Mouse (Mus musculus): ENCODE measurements around the gene Ppp4r1. TPM values are rescaled to one million over a fixed set of nuclear protein-coding genes. Genes with fewer than 3 reads are reported as not detected.
A peak's percentile ranks its signal among the peaks of the same experiment; 100 is the strongest.

Gene Ppp4r1
- polyA plus RNA-seq, 1 experiment from 2014 or later, result 50.3 TPM

DNA sequence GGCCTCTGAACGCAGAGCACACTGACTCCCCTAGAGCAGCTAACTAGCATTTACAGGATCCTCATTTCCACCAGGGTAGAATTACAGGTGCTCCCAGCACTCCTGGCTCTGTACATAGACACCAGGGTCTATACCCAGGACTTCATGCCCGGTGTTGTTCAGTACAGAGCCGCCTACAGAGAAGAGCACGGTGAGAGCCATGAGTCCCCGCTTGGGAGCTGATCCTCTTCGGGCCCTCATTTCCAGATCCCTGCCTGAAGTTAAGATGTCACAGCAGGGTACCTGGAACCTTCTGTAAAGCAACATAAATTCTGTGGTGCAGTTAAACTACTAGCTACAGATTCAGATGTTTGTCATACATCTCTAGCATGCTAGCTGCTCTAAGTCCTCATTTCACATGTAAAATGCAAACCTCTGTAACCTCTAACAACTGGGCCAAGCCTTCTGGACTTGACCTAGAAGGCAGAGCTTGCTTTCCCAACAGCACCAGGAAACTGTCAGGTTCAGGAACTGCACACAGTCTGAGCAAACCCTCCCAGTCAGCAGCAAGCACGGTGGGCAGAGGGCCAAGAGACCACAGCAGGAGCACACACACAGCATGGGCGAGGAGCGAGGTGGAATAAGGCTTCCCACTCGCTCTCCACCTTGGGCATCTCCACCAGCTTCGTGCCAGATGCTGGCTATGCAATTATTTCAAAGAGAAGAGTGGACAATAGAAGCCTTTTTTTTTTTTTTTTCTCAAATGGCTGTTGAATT is 65.5 kb downstream of the Ppp4r1 start:
- H3K4me1 ChIP-seq, result no peaks in the 10 kb centered on the region
- peak overlapping the region; percentile 28; the same call in 1 of the 2 replicates for H3K27ac ChIP-seq
- no peak overlapping the region for H3K4me2 ChIP-seq (replicated peaks)
- H3K9ac ChIP-seq, result no peak overlapping the region
- ATAC-seq (ENCODE audit: low FRiP score, low read depth), result no peak
- H3K4me3 ChIP-seq, result no peak overlapping the region
- H3K27me3 ChIP-seq, result no peaks in the 10 kb centered on the region
- no peaks in the 10 kb centered on the region for H3K9me3 ChIP-seq
- H3K36me3 ChIP-seq, result peaks cover 83% of the 10 kb centered on the region
- 72% methylated on average over 11 of the region's 11 CpGs for WGBS

DNA sequence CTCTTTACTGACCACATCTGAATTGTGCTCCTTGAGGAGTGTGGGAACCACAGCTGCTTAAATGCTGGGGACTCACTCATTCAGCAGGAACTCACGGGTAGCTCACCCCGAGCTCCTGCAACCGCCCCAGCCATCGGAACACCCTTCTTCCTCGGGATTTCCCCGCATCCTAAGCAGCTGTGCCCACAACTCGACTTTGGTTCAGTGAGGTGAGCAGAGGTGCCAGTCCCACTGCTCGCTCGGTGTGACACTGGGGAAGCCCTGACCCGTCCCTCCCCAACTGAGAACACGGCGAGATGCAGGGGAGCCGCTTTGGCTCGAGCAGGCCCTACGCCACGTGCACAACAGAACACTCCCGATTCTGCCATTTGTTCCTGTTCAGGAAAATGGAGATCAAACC is 68.1 kb downstream of the Ppp4r1 start:
- H3K27me3 ChIP-seq, result no peaks in the 10 kb centered on the region
- H3K27ac ChIP-seq, result no peak overlapping the region
- H3K9me3 ChIP-seq, result 0 out of 2 replicates have a peak, but pooled peaks cover 1% of the 10 kb centered on the region
- peaks cover 83% of the 10 kb centered on the region for H3K36me3 ChIP-seq
- no peak overlapping the region for H3K9ac ChIP-seq
- H3K4me1 ChIP-seq, result no peaks in the 10 kb centered on the region
- H3K4me2 ChIP-seq (replicated peaks), result no peak overlapping the region
- 93% methylated on average over 17 of the region's 17 CpGs for WGBS
- H3K4me3 ChIP-seq, result no peak overlapping the region
- no peak for ATAC-seq (ENCODE audit: low FRiP score, low read depth)

DNA sequence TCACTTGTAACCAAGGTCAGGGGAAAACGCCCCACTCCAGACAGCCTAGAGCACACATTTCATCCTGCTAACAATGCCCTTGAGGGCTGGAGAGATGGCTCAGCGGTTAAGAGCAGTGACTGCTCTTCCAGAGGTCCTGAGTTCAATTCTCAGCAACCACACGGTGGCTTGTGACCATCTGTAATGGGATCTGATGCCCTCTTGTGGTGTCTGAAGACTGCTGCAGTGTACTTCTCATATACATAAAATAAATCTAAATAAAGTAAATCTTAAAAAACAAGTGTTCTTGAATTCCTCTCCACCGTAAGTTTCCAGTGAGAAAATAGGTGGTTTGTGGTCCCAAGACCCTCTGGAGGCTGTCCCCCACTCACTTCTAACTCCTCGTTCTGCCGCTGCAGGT is 69.4 kb downstream of the Ppp4r1 start:
- WGBS, result 89% methylated on average over 6 of the region's 6 CpGs
- Histone ChIP-seq H3K36me3 (peaks cover 85% of the 10 kb centered on the region), H3K4me2 (replicated peaks) (no peak overlapping the region), H3K4me3 (no peak overlapping the region), H3K4me1 (no peaks in the 10 kb centered on the region), H3K27me3 (no peaks in the 10 kb centered on the region), H3K27ac (no peak overlapping the region), H3K9ac (no peak overlapping the region), H3K9me3 (0 out of 2 replicates have a peak, but pooled peaks cover 4% of the 10 kb centered on the region)
- no peak for ATAC-seq (ENCODE audit: low FRiP score, low read depth)

DNA sequence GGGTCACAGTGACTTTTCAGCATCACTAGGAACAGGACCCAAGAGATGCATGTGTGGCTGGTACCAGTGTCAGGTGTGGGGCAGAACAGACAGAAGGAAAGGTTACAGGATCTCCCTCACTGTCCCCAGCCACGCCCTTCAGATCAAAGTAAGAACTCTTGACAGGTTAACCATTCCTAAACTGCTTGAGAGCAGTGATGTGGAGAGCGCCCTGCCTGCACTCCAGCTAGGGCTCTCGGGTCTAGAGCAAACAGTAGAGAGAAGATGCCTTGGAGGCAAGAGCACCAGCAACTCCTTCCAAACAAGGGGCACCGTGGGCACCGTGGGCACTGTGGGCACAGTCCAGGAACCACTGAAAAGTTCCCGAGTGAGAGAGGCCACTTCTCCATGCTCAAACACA is 71.0 kb downstream of the Ppp4r1 start:
- peaks cover 93% of the 10 kb centered on the region for H3K36me3 ChIP-seq

DNA sequence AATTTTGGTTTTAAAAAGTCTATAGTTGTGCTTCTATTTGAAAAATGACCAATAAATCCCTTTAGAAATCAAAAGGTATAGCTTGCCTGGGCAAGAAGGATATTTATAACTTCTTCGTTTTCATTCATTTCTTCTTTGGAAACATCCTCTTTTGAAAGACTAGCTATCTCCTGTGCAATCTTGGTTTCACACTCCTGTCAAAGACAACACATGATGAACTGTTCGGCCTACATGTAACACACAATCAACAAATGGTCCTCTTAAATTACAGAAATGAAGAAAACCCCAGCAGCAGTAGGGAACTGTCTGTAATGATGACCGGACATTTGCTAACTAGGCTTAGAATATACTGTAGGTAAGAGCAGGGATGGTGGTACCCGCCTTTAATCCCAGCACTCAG is 71.6 kb downstream of the Ppp4r1 start:
- Histone ChIP-seq H3K27me3 (no peaks in the 10 kb centered on the region), H3K9ac (no peak overlapping the region), H3K36me3 (peaks cover 96% of the 10 kb centered on the region), H3K27ac (no peak overlapping the region), H3K4me1 (no peaks in the 10 kb centered on the region), H3K9me3 (0 out of 2 replicates have a peak, but pooled peaks cover 4% of the 10 kb centered on the region), H3K4me3 (no peak overlapping the region), H3K4me2 (replicated peaks) (no peak overlapping the region)
- ATAC-seq (ENCODE audit: low FRiP score, low read depth), result no peak
- WGBS, result 96% methylated on average over 4 of the region's 4 CpGs

More for the DNA sequence above, 71.0 kb downstream of the Ppp4r1 start:
- Histone ChIP-seq H3K4me1 (no peaks in the 10 kb centered on the region), H3K4me2 (replicated peaks) (no peak overlapping the region), H3K9ac (no peak overlapping the region), H3K27me3 (no peaks in the 10 kb centered on the region), H3K9me3 (0 out of 2 replicates have a peak, but pooled peaks cover 4% of the 10 kb centered on the region), H3K4me3 (no peak overlapping the region), H3K27ac (no peak overlapping the region; the same call in 1 of the 2 replicates)
- 92% methylated on average over 6 of the region's 6 CpGs for WGBS
- no peak for ATAC-seq (ENCODE audit: low FRiP score, low read depth)

DNA sequence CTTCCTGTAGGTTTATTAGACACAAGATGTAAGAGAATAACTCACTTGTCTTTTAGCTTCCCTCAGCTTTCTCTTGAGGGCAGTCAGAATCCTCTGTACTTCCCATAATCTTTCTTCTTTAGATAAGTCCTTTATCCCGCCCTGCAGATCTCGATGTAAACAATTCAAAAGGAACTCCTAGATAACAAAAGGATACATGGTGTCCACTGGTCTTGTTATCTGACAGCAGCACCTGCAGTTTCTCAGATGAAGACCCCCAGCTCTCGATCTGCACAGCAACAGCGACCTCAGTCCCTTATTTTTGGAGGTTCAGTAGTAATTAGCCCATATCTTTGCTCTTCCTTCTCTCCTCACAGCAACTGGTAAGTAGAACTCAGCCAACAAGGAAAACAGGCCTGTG is 75.2 kb downstream of the Ppp4r1 start:
- Histone ChIP-seq H3K9ac (no peak overlapping the region), H3K27me3 (no peaks in the 10 kb centered on the region), H3K9me3 (0 out of 2 replicates have a peak, but pooled peaks cover 4% of the 10 kb centered on the region), H3K4me3 (no peak overlapping the region), H3K36me3 (peaks cover 76% of the 10 kb centered on the region), H3K27ac (no peak overlapping the region), H3K4me1 (no peaks in the 10 kb centered on the region), H3K4me2 (replicated peaks) (no peak overlapping the region)
- ATAC-seq (ENCODE audit: low FRiP score, low read depth), result no peak
- whole genome bisulfite sequencing, result 85% methylated on average over 4 of the region's 4 CpGs

DNA sequence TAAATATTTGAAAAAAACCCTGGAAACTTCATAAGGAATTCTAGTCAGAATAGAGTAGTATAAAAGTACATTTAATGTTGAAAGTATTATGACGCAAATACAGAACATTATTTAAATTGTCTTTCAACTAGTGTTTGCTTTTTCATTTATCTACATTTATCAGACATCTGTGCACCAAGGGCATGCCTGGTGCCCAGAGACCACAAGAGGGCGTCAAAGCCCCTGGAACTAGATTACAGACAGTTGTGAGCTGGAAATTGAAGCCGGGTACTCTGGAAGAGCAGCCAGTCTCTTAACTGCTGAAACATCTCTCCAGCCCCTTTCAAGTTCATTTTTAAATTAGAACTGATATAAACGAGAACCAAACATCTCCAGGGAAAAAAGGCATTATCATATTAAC is 80.2 kb downstream of the Ppp4r1 start:
- H3K4me3 ChIP-seq, result no peak overlapping the region
- no peak overlapping the region for H3K9ac ChIP-seq
- H3K4me1 ChIP-seq, result no peaks in the 10 kb centered on the region
- no peaks in the 10 kb centered on the region for H3K27me3 ChIP-seq
- H3K9me3 ChIP-seq, result no peaks in the 10 kb centered on the region
- no peak overlapping the region for H3K4me2 ChIP-seq (replicated peaks)
- WGBS, result 55% methylated on average over 4 of the region's 4 CpGs
- H3K36me3 ChIP-seq, result peaks cover 54% of the 10 kb centered on the region
- no peak for ATAC-seq (ENCODE audit: low FRiP score, low read depth)
- H3K27ac ChIP-seq, result no peak overlapping the region

DNA sequence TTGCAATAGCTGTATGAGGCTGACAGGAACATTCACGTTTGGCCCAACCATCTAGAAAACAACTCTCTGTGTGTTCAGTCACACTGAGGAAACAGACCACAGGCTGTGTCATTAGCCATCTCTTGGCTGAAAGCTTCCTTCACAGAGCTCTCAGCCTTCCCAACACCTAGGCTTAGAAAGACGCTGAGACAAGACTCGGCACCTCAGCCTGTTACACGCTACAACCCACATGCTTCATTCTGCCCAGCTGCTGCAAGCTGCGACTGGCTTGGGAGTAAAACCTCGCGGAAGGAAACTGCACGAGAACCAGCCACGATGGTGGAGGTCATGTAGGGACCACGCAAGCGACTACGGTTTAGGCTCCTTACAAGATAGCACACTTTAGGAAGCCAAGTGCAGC is 81.5 kb downstream of the Ppp4r1 start:
- Histone ChIP-seq H3K4me3 (no peak overlapping the region), H3K27me3 (no peaks in the 10 kb centered on the region), H3K9ac (no peak overlapping the region), H3K27ac (no peak overlapping the region), H3K9me3 (no peaks in the 10 kb centered on the region), H3K4me2 (replicated peaks) (no peak overlapping the region), H3K4me1 (no peaks in the 10 kb centered on the region), H3K36me3 (peaks cover 42% of the 10 kb centered on the region)
- no peak for ATAC-seq (ENCODE audit: low FRiP score, low read depth)
- 92% methylated on average over 12 of the region's 12 CpGs for WGBS

DNA sequence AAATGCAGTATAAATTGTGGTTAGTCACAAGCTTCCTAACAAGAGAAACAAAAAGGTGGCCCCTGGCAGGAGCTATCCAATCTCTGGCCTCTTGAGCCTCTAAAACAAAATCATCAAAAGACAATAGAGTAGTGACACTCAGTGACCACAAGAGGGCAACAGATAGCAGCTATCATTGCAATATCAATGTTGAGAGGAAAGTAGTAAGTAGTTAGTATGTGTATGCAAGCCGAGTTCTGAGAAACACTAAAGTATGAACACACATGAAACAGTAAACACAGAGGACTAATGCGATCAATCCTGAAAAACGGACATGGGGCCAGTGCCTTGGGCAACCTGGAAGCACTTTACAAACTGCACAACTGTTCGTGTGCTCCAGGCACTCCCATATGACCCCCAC is 82.4 kb downstream of the Ppp4r1 start:
- Histone ChIP-seq H3K9me3 (no peaks in the 10 kb centered on the region), H3K36me3 (peaks cover 36% of the 10 kb centered on the region), H3K27me3 (no peaks in the 10 kb centered on the region), H3K4me1 (no peaks in the 10 kb centered on the region), H3K9ac (no peak overlapping the region), H3K4me3 (no peak overlapping the region), H3K27ac (no peak overlapping the region), H3K4me2 (replicated peaks) (no peak overlapping the region)
- WGBS, result 40% methylated on average over 4 of the region's 4 CpGs
- no peak for ATAC-seq (ENCODE audit: low FRiP score, low read depth)

DNA sequence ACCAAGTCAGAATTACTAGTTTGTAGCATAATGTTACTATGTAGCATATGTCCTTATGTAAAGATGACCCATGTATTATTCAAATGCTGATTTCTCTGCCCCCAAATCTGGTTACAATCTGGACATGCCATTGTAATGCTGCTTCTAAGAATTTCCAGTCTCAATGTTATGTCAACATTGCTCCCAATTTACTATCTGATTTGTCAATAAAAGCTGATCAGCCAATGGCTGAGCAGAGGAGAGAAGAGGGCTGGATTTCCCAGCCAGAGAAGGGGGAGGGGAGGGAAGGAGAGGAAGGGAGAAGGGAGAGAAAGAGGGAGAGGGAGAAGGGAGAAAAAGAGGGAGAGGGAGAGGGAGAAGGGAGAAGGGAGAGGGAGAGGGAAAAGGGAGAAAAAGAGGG is 82.9 kb downstream of the Ppp4r1 start:
- Histone ChIP-seq H3K27me3 (no peaks in the 10 kb centered on the region), H3K9me3 (no peaks in the 10 kb centered on the region)
- no peak for ATAC-seq (ENCODE audit: low FRiP score, low read depth)

DNA sequence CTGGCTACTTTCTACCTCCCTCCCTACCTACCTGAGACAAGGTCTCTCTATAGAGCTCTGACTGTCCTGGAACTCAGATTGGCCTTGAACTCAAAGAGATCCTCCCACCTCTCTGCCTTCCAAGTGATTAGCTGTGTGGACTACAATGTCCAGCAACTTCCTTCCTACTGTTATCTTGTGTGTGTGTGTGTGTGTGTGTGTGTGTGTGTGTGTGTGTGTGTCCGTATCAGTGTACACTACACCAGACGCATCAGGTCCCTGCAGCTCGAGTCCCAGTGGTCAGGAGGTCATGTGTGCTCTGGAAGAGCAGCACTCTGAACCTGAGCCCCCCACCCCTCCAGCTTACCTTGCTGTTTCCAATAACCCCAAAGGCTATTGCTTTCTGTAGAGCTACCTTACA is 83.8 kb downstream of the Ppp4r1 start:
- Histone ChIP-seq H3K4me2 (replicated peaks) (no peak overlapping the region), H3K27me3 (no peaks in the 10 kb centered on the region), H3K9me3 (no peaks in the 10 kb centered on the region), H3K4me1 (no peaks in the 10 kb centered on the region), H3K36me3 (peaks cover 29% of the 10 kb centered on the region), H3K9ac (no peak overlapping the region), H3K4me3 (no peak overlapping the region), H3K27ac (no peak overlapping the region)
- no peak for ATAC-seq (ENCODE audit: low FRiP score, low read depth)
- WGBS, result 70% methylated on average over 3 of the region's 3 CpGs

More for the DNA sequence above, 82.9 kb downstream of the Ppp4r1 start:
- Histone ChIP-seq H3K4me3 (no peak overlapping the region), H3K9ac (no peak overlapping the region), H3K4me1 (no peaks in the 10 kb centered on the region), H3K4me2 (replicated peaks) (no peak overlapping the region), H3K36me3 (peaks cover 35% of the 10 kb centered on the region), H3K27ac (no peak overlapping the region)

DNA sequence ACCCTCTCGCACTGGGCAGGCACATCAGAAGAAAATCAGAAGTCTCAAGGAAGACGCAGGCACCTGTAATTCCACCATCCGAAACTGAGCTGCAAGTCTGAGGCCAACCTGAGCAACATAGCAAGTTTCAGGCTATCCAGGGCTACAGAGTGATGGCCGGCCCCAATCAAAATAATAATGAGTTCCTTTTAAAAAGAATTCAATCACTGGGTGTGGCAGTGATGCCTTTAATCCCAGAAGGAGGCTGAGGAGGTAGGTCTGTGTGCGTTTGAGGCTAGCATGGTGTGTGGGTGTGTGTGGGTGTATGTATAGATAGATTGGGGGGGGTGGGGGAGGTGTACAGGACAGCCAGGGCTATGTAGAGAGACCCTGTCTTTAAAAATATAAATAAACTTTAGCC is 85.6 kb downstream of the Ppp4r1 start:
- ATAC-seq (ENCODE audit: low FRiP score, low read depth), result no peak
- H3K4me3 ChIP-seq, result no peak overlapping the region
- 89% methylated on average over 5 of the region's 5 CpGs for WGBS
- H3K27me3 ChIP-seq, result no peaks in the 10 kb centered on the region
- no peak overlapping the region for H3K4me2 ChIP-seq (replicated peaks)
- no peak overlapping the region for H3K27ac ChIP-seq
- H3K9ac ChIP-seq, result no peak overlapping the region
- peaks cover 24% of the 10 kb centered on the region for H3K36me3 ChIP-seq
- no peaks in the 10 kb centered on the region for H3K9me3 ChIP-seq
- H3K4me1 ChIP-seq, result peaks cover 16% of the 10 kb centered on the region

DNA sequence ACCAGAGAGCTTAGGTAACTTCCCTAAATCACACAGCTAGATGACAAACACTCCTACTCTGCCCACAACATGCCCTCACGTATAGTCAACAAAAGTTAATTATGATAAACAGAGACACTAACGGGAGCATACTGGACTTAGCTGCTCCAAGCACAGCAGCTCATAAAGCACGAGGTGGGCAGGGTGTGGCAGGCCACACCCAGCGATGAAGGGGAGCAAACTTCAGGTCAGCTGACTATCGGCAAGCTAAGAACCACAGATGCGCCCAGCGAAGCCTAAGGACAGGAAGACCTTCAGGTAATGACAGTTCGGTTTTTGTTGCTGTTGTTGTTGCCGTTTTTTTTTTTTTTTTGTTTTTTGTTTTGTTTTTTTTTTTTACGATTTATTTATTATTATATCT is 87.3 kb downstream of the Ppp4r1 start:
- H3K36me3 ChIP-seq, result peaks cover 15% of the 10 kb centered on the region
- no peak overlapping the region for H3K9ac ChIP-seq
- ATAC-seq (ENCODE audit: low FRiP score, low read depth), result no peak
- H3K27ac ChIP-seq, result no peak overlapping the region
- 87% methylated on average over 10 of the region's 10 CpGs for WGBS
- no peak overlapping the region for H3K4me3 ChIP-seq
- H3K4me2 ChIP-seq (replicated peaks), result no peak overlapping the region
- no peaks in the 10 kb centered on the region for H3K27me3 ChIP-seq
- H3K4me1 ChIP-seq, result peaks cover 17% of the 10 kb centered on the region
- no peaks in the 10 kb centered on the region for H3K9me3 ChIP-seq

Data from limb, embryonic 13.5 days (tissue).